Mouse (Mus musculus): ENCODE measurements at regions not wholly inside any gene's neighbourhood (a gene's known extent, or its start where the extent isn't known, plus 50 kb on each side); places are given as distances from the start of the nearest gene placed in this dataset.

GRCm38 (mm10) chr7:130007993-130008583, 416.4 kb downstream of the Wdr11 start:
- H3K9me3 ChIP-seq (replicated peaks), result no peaks in the 10 kb centered on the region
- ATAC-seq (ENCODE audit: low FRiP score), result no peak
- no peak overlapping the region for H3K4me3 ChIP-seq
- peaks cover 26% of the 10 kb centered on the region for H3K4me1 ChIP-seq
- no peak overlapping the region for H3K9ac ChIP-seq
- H3K27ac ChIP-seq, result no peak overlapping the region
- H3K27me3 ChIP-seq, result peaks cover 4% of the 10 kb centered on the region; the same call in 1 of the 2 replicates
- H3K36me3 ChIP-seq, result no peaks in the 10 kb centered on the region
- WGBS, result 37% methylated on average over 6 of the region's 6 CpGs
- H3K4me2 ChIP-seq (replicated peaks), result no peak overlapping the region

- H3K27me3 ChIP-seq, result peaks cover 4% of the 10 kb centered on the region; the same call in 1 of the 2 replicates
- H3K36me3 ChIP-seq, result no peaks in the 10 kb centered on the region
- H3K4me1 ChIP-seq, result peaks cover 26% of the 10 kb centered on the region
- H3K4me3 ChIP-seq, result no peak overlapping the region
- no peaks in the 10 kb centered on the region for H3K9me3 ChIP-seq (replicated peaks)
- no peak overlapping the region for H3K4me2 ChIP-seq (replicated peaks)
- no peak overlapping the region for H3K27ac ChIP-seq
- ATAC-seq (ENCODE audit: low FRiP score), result no peak
- WGBS, result 53% methylated on average over 12 of the region's 12 CpGs
- no peak overlapping the region for H3K9ac ChIP-seq
Observed at GRCm38 (mm10) chr7:130008591-130009418, 417.1 kb downstream of the Wdr11 start.

GRCm38 (mm10) chr7:130012067-130012466, 420.4 kb downstream of the Wdr11 start:
- H3K4me3 ChIP-seq, result no peak overlapping the region
- peaks cover 4% of the 10 kb centered on the region; the same call in 1 of the 2 replicates for H3K27me3 ChIP-seq
- H3K9ac ChIP-seq, result no peak overlapping the region
- ATAC-seq (ENCODE audit: low FRiP score), result no peak
- peaks cover 13% of the 10 kb centered on the region; the same call in 1 of the 2 replicates for H3K4me1 ChIP-seq
- 72% methylated on average over 8 of the region's 8 CpGs for WGBS
- H3K9me3 ChIP-seq (replicated peaks), result no peaks in the 10 kb centered on the region
- H3K27ac ChIP-seq, result no peak overlapping the region
- no peaks in the 10 kb centered on the region for H3K36me3 ChIP-seq
- no peak overlapping the region for H3K4me2 ChIP-seq (replicated peaks)

DNA sequence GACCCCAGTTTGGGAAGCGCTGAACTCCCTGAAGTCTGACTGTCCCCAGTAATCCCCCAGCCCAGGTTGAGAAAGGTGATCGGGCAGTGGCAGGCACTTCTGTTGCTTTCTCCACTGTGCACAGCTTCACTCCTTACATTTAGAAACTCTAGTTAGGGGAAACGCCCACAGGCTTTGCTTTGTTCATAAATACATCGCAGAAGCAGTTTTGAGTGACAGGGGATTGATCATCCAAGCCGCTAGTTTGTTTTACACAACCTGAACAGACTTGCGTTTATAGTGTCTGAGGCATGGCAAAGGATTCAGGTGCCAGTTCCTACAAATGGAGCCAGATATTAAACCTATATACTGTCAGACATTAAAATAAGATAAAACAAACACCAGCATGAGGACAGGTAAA, 421.4 kb downstream of the Wdr11 start:
- Histone ChIP-seq H3K27me3 (peaks cover 4% of the 10 kb centered on the region; the same call in 1 of the 2 replicates), H3K36me3 (no peaks in the 10 kb centered on the region), H3K4me3 (no peak overlapping the region), H3K9ac (no peak overlapping the region), H3K27ac (no peak overlapping the region), H3K4me1 (peaks cover 9% of the 10 kb centered on the region; the same call in 1 of the 2 replicates), H3K4me2 (replicated peaks) (no peak overlapping the region), H3K9me3 (replicated peaks) (no peaks in the 10 kb centered on the region)
- ATAC-seq (ENCODE audit: low FRiP score), result no peak
- WGBS, result 88% methylated on average over 6 of the region's 6 CpGs

DNA sequence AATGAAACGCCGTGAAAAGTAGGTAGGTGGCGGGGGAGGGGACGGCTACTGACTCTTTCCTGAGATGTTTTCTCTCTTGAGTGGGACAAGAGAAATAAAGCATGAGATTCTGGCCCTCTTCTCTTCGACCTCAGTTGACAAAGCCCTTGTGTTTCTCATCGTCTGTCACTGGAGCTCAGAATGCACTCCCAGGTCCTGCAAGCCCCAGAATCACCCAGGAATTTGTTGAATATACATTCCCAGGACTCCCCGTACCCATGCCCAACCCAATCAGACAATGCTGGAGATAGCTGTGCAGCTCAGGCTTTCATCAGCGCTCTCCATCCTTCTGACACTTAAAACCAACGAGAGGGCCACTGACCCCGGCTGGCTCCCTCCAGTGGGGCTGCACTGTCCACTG, 422.9 kb downstream of the Wdr11 start:
- H3K27ac ChIP-seq, result no peak overlapping the region
- no peak for ATAC-seq (ENCODE audit: low FRiP score)
- H3K27me3 ChIP-seq, result peaks cover 4% of the 10 kb centered on the region; the same call in 1 of the 2 replicates
- H3K4me1 ChIP-seq, result no peaks in the 10 kb centered on the region
- H3K4me3 ChIP-seq, result no peak overlapping the region
- H3K9ac ChIP-seq, result no peak overlapping the region
- H3K36me3 ChIP-seq, result no peaks in the 10 kb centered on the region
- WGBS, result 64% methylated on average over 10 of the region's 10 CpGs
- no peaks in the 10 kb centered on the region for H3K9me3 ChIP-seq (replicated peaks)
- H3K4me2 ChIP-seq (replicated peaks), result no peak overlapping the region

GRCm38 (mm10) chr7:130015375-130016014, 423.8 kb downstream of the Wdr11 start:
- 67% methylated on average over 5 of the region's 5 CpGs for WGBS
- no peaks in the 10 kb centered on the region; the same call in 1 of the 2 replicates for H3K4me1 ChIP-seq
- ATAC-seq (ENCODE audit: low FRiP score), result no peak
- no peak overlapping the region for H3K9ac ChIP-seq
- no peaks in the 10 kb centered on the region for H3K9me3 ChIP-seq (replicated peaks)
- H3K27ac ChIP-seq, result no peak overlapping the region
- H3K4me3 ChIP-seq, result no peak overlapping the region
- no peak overlapping the region for H3K4me2 ChIP-seq (replicated peaks)
- H3K27me3 ChIP-seq, result no peaks in the 10 kb centered on the region
- no peaks in the 10 kb centered on the region for H3K36me3 ChIP-seq

DNA sequence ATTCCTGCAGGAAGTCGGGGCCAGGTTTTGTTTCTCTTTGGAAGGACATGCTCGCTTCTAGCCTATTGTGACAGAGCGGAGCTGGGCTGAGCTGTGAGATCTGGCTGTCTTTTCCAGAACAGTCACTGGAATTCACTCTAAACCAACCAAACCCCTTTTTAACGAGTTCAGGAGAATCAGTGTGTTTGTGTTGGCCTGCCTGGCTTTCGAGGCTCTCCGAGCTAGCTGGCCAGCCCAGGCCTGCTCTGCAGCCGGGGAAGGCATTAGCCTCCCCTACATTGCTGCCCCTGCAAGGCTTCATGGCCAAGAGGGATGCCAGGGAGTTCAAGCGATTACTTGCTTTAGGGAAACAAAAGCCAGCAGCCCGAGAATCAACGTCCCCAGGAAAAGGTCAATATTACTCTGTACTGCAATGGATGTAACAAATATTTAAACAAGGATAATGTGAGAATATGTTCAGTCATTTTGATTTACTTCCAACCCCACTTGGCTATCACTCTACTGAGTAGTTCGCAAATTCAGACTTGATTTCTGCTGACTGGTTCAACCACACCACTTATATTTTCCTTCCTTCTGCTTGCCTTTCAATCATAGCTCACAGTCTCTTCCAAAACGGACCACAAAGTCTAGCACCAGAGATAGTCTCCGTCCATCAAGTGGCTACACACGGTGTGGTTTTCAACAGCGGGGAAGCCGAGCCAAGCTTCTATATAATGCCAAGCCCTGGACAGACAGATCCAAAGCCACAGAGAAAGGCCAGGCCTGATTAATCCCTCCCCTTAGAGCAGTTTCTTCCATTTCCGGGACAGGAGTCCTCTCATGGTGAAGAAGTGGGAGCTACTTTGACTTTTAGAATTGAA, 424.6 kb downstream of the Wdr11 start:
- Histone ChIP-seq H3K36me3 (no peaks in the 10 kb centered on the region), H3K4me2 (replicated peaks) (no peak overlapping the region), H3K9ac (no peak overlapping the region), H3K27me3 (no peaks in the 10 kb centered on the region), H3K4me3 (no peak overlapping the region), H3K9me3 (replicated peaks) (no peaks in the 10 kb centered on the region), H3K27ac (no peak overlapping the region), H3K4me1 (no peaks in the 10 kb centered on the region; the same call in 1 of the 2 replicates)
- WGBS, result 78% methylated on average over 17 of the region's 17 CpGs
- no peak for ATAC-seq (ENCODE audit: low FRiP score)

GRCm38 (mm10) chr7:130018891-130019290, 427.2 kb downstream of the Wdr11 start:
- no peak for ATAC-seq (ENCODE audit: low FRiP score)
- 50% methylated on average over 4 of the region's 4 CpGs for WGBS

GRCm38 (mm10) chr7:130028945-130029344, 437.3 kb downstream of the Wdr11 start:
- H3K27ac ChIP-seq, result no peak overlapping the region
- H3K27me3 ChIP-seq, result no peaks in the 10 kb centered on the region
- no peak for ATAC-seq (ENCODE audit: low FRiP score)
- H3K9ac ChIP-seq, result no peak overlapping the region
- H3K4me2 ChIP-seq (replicated peaks), result no peak overlapping the region
- no peaks in the 10 kb centered on the region for H3K9me3 ChIP-seq (replicated peaks)
- no peak overlapping the region for H3K4me3 ChIP-seq
- no peaks in the 10 kb centered on the region for H3K36me3 ChIP-seq
- no peaks in the 10 kb centered on the region for H3K4me1 ChIP-seq

More at GRCm38 (mm10) chr7:130018891-130019290, 427.2 kb downstream of the Wdr11 start:
- no peaks in the 10 kb centered on the region for H3K36me3 ChIP-seq
- no peak overlapping the region for H3K27ac ChIP-seq
- H3K9ac ChIP-seq, result no peak overlapping the region
- no peaks in the 10 kb centered on the region; the same call in 1 of the 2 replicates for H3K4me1 ChIP-seq
- H3K4me3 ChIP-seq, result no peak overlapping the region
- no peaks in the 10 kb centered on the region for H3K9me3 ChIP-seq (replicated peaks)
- no peak overlapping the region for H3K4me2 ChIP-seq (replicated peaks)
- H3K27me3 ChIP-seq, result no peaks in the 10 kb centered on the region

DNA sequence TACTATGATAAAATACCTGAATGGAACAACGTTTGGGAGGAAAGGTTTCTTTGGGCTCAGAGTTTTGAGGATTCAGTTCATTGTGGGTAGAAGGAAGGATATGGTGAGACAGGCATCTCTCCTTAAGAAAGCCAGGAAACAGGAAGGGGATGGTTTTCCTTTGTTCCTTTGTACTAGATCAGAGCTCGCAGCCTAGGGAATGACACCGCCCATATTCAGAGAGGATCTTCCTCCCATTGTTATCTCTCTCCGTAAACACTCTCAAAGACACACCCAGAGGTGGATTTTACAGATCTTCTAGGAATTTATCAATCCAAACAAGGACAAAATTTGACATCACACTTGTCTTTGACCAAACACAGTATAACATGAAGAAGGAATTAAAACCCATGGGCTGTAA, 439.0 kb downstream of the Wdr11 start:
- Histone ChIP-seq H3K27me3 (no peaks in the 10 kb centered on the region), H3K4me1 (no peaks in the 10 kb centered on the region), H3K9ac (no peak overlapping the region), H3K9me3 (replicated peaks) (no peaks in the 10 kb centered on the region), H3K4me2 (replicated peaks) (no peak overlapping the region), H3K36me3 (no peaks in the 10 kb centered on the region), H3K27ac (no peak overlapping the region), H3K4me3 (no peak overlapping the region)
- 91% methylated on average over 4 of the region's 4 CpGs for WGBS
- no peak for ATAC-seq (ENCODE audit: low FRiP score)

- no peaks in the 10 kb centered on the region for H3K27me3 ChIP-seq
- H3K4me1 ChIP-seq, result peaks cover 5% of the 10 kb centered on the region; the same call in 1 of the 2 replicates
- H3K4me2 ChIP-seq (replicated peaks), result no peak overlapping the region
- H3K9me3 ChIP-seq (replicated peaks), result no peaks in the 10 kb centered on the region
- no peak overlapping the region for H3K9ac ChIP-seq
- H3K27ac ChIP-seq, result no peak overlapping the region
- no peaks in the 10 kb centered on the region for H3K36me3 ChIP-seq
- no peak for ATAC-seq (ENCODE audit: low FRiP score)
- no peak overlapping the region for H3K4me3 ChIP-seq
- 20% methylated on average over 5 of the region's 5 CpGs for WGBS
Observed at GRCm38 (mm10) chr7:130036235-130036634, 444.6 kb downstream of the Wdr11 start.
